Mouse (Mus musculus) heart, embryonic 12.5 days (tissue): Measurements from ENCODE around the gene Rpl39. TPM values are rescaled to one million over a fixed set of nuclear protein-coding genes. Genes with fewer than 3 reads are reported as not detected.
A peak's percentile ranks its signal among the peaks of the same experiment; 100 is the strongest.
"Not testable (repeated sequence)": the region's sequence is repeated elsewhere in the genome, so short reads cannot be mapped to it uniquely, and the experiment has no call there.

ENCODE experiments used
- ATAC-seq: fragments of 200-750 bp; cut with Nextera tagmentation; 2 replicates; pipeline ENCODE4 v1.8.0; 2017; ENCODE audit warnings: moderate TSS enrichment, moderate library complexity; ENCODE audit not compliant: insufficient number of reproducible peaks, low FRiP score
- H3K27ac ChIP-seq: fragments of 300-500 bp; sonication (generic); 2 replicates; pipeline ENCODE4 v1.5.1; 2016; ENCODE audit warnings: mild to moderate bottlenecking, moderate library complexity; ENCODE audit not compliant: poor library complexity, severe bottlenecking
- H3K27me3 ChIP-seq: fragments of 300-500 bp; sonication (generic); replicated peaks from 2 replicates; pipeline ENCODE4 v1.6.1; 2016; ENCODE audit warnings: mild to moderate bottlenecking, moderate library complexity
- H3K36me3 ChIP-seq: fragments of 300-500 bp; sonication (generic); 2 replicates; pipeline ENCODE4 v1.6.1; 2016; ENCODE audit warnings: mild to moderate bottlenecking, moderate library complexity
- H3K4me1 ChIP-seq: fragments of 300-500 bp; sonication (generic); replicated peaks from 2 replicates; pipeline ENCODE4 v1.6.1; 2016; ENCODE audit warnings: mild to moderate bottlenecking
- H3K4me2 ChIP-seq: fragments of 300-500 bp; sonication (generic); 2 replicates; pipeline ENCODE4 v1.6.1; 2016; ENCODE audit warnings: mild to moderate bottlenecking, moderate library complexity
- H3K4me3 ChIP-seq: fragments of 300-500 bp; sonication (generic); 2 replicates; pipeline ENCODE4 v1.5.1; 2016; ENCODE audit warnings: mild to moderate bottlenecking
- H3K9ac ChIP-seq: fragments of 300-500 bp; sonication (generic); 2 replicates; pipeline ENCODE4 v1.6.1; 2016; ENCODE audit warnings: mild to moderate bottlenecking, moderate library complexity
- H3K9me3 ChIP-seq: fragments of 300-500 bp; sonication (generic); replicated peaks from 2 replicates; pipeline ENCODE4 v1.6.1; 2016; ENCODE audit warnings: mild to moderate bottlenecking, moderate library complexity
- WGBS: fragments of 180-500 bp; shearing (Covaris S2); methylation state at CpG from one replicate; pipeline ENCODE4 v1.1.7; 2016; 5-methylcytosine and 5-hydroxymethylcytosine counted together
- polyA plus RNA-seq: library from polyadenylated mRNA; unstranded; fragments of >200 nt; fragmentation: Nextera tagmentation; extraction: Ambion mirVana; gene quantifications from 2 replicates; pipeline ENCODE4 v1.2.1, GENCODE M21; 2016

The Rpl39 gene
- polyA plus RNA-seq, 1 experiment from 2014 or later, result 437 TPM

DNA sequence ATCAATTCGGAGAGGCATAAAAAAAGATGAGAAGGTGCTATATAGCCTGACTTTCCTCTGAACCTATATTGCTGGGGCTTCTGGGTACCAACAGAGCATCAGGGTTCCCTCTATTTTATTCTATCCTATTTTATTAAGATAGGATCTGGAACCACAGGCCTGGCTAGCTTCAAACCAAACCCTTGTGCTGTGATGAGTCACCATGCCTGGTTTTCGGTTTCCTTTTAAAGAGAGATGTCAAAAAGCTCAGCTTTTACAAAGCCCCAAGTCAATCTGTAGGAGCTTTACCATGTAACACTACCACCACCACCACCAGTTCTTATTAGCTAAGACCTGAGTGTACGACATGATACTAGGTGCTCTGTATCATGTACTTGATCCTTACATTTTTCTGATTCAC is 13.5 kb upstream of the Rpl39 start:
- H3K27me3 ChIP-seq, result no peaks in the 10 kb centered on the region
- ATAC-seq, result no peak
- H3K36me3 ChIP-seq, result peaks cover 34% of the 10 kb centered on the region
- no peak overlapping the region for H3K9ac ChIP-seq
- no peaks in the 10 kb centered on the region for H3K9me3 ChIP-seq
- no peak overlapping the region for H3K27ac ChIP-seq
- no peak overlapping the region for H3K4me3 ChIP-seq
- WGBS, result 85% methylated on average over 3 of the region's 3 CpGs
- H3K4me1 ChIP-seq, result no peaks in the 10 kb centered on the region
- no peak overlapping the region for H3K4me2 ChIP-seq

DNA sequence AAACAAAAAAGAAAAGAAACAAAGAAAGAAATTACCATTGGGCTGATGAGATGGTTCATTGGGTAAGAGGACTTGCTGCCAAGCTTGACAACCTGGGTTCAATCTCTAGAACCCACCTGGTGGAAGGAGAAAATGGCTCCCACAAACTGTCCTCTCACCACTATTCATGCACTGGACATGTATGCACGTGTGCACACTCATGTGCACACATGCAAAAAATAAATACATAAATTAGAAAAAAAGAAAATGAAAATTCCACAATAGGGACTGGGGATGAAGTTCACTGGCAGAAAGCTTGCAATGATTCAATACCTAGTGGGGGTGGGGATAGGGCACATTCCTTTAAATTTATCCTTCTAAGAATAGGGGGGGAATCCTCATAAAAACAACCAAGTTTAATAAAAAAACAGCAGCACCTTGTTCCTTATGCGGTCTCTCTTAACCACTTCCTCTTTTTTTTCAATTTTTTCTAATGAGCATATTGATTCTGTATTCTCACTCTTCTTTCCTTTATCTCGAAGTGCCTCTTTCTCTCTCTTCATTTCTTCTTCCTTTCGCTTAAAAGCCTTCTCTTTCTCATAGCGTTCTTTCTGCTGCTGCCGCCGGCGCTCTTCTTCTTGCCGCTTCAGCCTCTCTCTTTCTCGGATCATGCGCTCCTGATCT is 10.0 kb upstream of the Rpl39 start:
- 85% methylated on average over 11 of the region's 11 CpGs for WGBS
- no peak overlapping the region for H3K4me2 ChIP-seq
- peaks cover 27% of the 10 kb centered on the region for H3K36me3 ChIP-seq
- no peak overlapping the region for H3K27ac ChIP-seq
- no peaks in the 10 kb centered on the region for H3K27me3 ChIP-seq
- H3K9me3 ChIP-seq, result no peaks in the 10 kb centered on the region
- no peaks in the 10 kb centered on the region for H3K4me1 ChIP-seq
- ATAC-seq, result no peak
- no peak overlapping the region for H3K4me3 ChIP-seq
- no peak overlapping the region for H3K9ac ChIP-seq

DNA sequence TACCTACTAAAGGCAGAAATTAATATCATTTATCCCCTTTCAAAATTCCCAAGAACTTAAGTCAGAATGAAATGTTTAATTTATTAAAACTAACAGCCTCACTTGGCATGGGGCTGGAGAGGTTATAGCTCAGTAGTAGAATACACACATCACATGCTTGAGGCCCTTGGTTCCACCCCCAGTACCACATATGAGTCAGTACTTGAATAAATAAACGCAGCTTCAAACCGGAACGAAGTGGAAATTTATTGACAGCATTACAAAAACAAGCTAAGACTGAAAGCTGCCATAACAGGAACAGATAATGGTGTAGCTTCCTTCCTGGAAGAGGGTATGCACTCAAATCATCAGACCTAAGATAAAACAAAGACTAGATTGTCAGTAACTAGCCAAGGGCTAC is 6.3 kb upstream of the Rpl39 start:
- Histone ChIP-seq H3K9ac (no peak overlapping the region), H3K4me2 (no peak overlapping the region), H3K27me3 (no peaks in the 10 kb centered on the region), H3K27ac (no peak overlapping the region), H3K4me1 (no peaks in the 10 kb centered on the region), H3K9me3 (no peaks in the 10 kb centered on the region), H3K4me3 (no peak overlapping the region), H3K36me3 (peaks cover 12% of the 10 kb centered on the region)
- WGBS, result 74% methylated on average over 3 of the region's 3 CpGs
- ATAC-seq, result no peak

DNA sequence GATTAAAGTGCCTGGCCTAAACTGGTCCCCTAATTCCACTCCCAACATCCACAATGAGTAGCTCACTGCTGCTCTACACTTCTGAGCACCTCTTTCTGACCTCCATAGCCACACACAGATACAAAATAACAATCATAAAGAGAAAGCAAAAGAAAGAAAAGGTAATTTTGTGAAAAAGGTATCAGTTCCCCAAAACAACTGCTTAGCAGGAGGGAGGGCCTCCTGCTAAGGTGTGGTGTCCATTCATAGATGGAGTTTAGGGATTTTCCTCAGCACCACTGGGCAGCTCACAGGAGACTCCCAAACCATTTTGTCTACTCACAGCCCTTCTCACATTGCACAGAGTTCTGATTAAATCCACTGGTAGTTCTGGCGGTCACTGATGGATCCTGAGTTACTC is 3.6 kb upstream of the Rpl39 start:
- no peak overlapping the region for H3K4me3 ChIP-seq
- H3K4me1 ChIP-seq, result no peaks in the 10 kb centered on the region
- no peak overlapping the region for H3K27ac ChIP-seq
- no peak for ATAC-seq
- H3K9me3 ChIP-seq, result no peaks in the 10 kb centered on the region
- no peaks in the 10 kb centered on the region for H3K27me3 ChIP-seq
- H3K4me2 ChIP-seq, result no peak overlapping the region
- H3K9ac ChIP-seq, result no peak overlapping the region
- peaks cover 4% of the 10 kb centered on the region; the same call in 1 of the 2 replicates for H3K36me3 ChIP-seq
- 76% methylated on average over 1 of the region's 1 CpGs for WGBS

DNA sequence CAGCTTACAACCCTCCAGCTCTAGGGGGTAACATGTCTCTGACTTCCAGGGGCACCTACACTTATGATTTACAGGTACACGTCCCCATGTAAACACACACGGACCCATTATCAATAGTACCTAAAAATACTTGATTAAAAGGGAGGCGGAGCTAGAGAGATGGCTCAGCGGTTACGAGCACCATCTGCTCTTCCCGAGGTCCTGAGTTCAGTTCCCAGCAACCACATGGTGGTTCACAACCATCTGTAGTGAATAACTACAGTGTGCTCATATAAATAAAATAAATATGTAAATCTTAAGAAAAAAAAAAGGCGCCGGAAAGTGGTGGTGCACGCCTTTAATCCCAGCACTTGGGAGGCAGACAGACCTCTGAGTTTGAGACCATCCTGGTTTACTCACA is 463 bp upstream of the Rpl39 start:
- H3K9me3 ChIP-seq, result no peaks in the 10 kb centered on the region
- H3K4me2 ChIP-seq, result peak overlapping the region; percentile 84
- WGBS, result 18% methylated on average over 9 of the region's 9 CpGs
- H3K4me1 ChIP-seq, result peaks cover 3% of the 10 kb centered on the region; the same call in 1 of the 2 replicates
- no peak overlapping the region for H3K9ac ChIP-seq
- ATAC-seq, result peak; percentile 26; the same call in 1 of the 2 replicates
- peak overlapping the region; percentile 66 for H3K4me3 ChIP-seq
- peak overlapping the region; percentile 85; the same call in 1 of the 2 replicates for H3K27ac ChIP-seq
- H3K27me3 ChIP-seq, result no peaks in the 10 kb centered on the region
- H3K36me3 ChIP-seq, result peaks cover 25% of the 10 kb centered on the region

DNA sequence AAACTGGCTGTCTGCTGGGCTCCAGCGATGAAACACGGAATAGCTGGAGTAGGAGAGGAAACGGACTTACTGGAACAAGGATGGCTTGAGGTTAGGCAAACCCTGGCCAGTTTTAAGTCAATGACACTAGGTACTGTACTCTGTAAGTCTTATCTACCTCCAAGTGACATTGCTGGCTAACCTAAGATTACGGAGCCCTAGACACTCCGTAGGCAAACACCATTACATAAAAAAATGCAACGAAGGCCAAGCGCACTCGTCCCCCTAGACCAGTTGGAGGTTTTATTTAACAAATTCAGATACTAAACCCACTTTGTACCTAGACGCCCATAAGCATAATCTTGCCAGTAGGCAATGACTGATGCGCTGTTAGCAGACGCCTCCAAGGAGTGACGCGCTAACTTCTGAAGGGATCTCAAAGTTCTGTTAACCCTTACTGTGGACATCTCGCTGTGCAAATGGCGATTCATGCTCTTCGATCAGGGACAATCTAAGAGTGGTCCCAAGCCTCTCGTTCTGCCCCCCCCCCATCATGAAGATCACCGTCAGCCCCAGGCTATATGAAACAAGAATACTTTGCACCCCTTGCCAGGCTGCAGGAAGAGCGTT is 780 bp downstream of the Rpl39 start:
- no peaks in the 10 kb centered on the region for H3K27me3 ChIP-seq
- H3K9me3 ChIP-seq, result no peaks in the 10 kb centered on the region
- H3K4me3 ChIP-seq, result peak overlapping the region; percentile 66
- peaks cover 3% of the 10 kb centered on the region; the same call in 1 of the 2 replicates for H3K4me1 ChIP-seq
- peak overlapping the region; percentile 84 for H3K4me2 ChIP-seq
- WGBS, result 15% methylated on average over 19 of the region's 19 CpGs
- 0 out of 2 replicates have a peak, but pooled peaks have one; percentile 9 for ATAC-seq
- peak overlapping the region; percentile 85 for H3K27ac ChIP-seq
- peak overlapping the region; percentile 86 for H3K9ac ChIP-seq
- H3K36me3 ChIP-seq, result peaks cover 25% of the 10 kb centered on the region

DNA sequence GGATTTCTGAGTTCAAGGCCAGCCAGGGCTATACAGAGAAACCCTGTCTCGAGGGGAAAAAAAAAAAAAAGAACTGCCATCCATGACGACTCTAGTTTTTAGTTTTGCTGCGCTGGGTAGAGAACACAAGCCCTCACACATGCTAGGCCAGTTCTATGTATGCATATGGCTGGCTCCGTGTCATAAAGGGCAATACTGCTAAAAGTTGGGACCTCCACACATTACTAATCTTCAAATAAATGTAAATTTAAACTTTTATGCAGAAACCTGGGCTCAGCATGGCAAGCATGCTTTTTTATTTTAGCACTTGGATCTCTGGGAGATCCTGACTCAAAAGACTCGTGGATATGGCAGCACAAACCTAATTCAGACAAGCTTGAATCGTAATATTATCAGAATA is 4.0 kb downstream of the Rpl39 start:
- Histone ChIP-seq H3K27ac (no peak overlapping the region), H3K9me3 (no peaks in the 10 kb centered on the region), H3K4me2 (no peak overlapping the region), H3K4me3 (no peak overlapping the region), H3K36me3 (peaks cover 25% of the 10 kb centered on the region), H3K9ac (no peak overlapping the region), H3K4me1 (peaks cover 3% of the 10 kb centered on the region; the same call in 1 of the 2 replicates), H3K27me3 (no peaks in the 10 kb centered on the region)
- ATAC-seq, result no peak
- 60% methylated on average over 6 of the region's 6 CpGs for WGBS

DNA sequence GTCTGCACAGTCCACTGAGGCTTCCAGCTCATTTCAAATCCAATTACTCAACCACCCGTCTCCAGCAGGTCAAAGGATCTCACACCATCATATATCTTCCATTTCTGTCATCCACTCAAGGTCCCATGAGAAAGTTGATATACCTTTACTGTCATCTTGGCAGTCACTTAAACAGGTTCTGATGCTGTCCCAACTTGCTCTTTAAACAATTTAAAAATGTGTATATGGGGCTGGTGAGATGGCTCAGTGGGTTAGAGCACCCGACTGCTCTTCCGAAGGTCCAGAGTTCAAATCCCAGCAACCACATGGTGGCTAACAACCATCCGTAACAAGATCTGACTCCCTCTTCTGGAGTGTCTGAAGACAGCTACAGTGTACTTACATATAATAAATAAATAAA is 4.9 kb downstream of the Rpl39 start:
- not testable (repeated sequence) for ATAC-seq, H3K4me3 ChIP-seq, H3K9me3 ChIP-seq, H3K4me2 ChIP-seq, H3K27me3 ChIP-seq, H3K27ac ChIP-seq, H3K9ac ChIP-seq, H3K4me1 ChIP-seq
- 69% methylated on average over 4 of the region's 4 CpGs for WGBS
- H3K36me3 ChIP-seq, result peaks cover 25% of the 10 kb centered on the region

DNA sequence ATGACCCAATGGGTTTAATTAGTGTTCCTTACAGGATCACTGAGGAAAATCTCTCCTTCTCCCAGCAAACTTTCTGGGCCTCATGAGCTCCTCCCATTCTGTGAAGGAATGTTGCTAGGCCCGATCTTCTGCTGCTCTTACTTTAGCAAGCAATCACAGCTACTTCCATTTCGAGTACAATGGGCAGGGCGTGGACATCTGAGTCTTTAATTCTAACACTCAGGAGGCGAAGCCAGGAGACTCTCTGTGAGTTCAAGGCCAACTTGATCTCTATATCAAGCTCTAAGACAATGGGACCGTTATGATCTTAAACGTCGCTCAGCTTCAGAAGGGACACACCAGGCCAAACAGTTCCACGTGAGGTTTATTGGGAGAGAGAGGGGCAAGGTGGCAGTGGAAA is 8.6 kb downstream of the Rpl39 start:
- Histone ChIP-seq H3K4me2 (no peak overlapping the region), H3K4me1 (no peaks in the 10 kb centered on the region), H3K4me3 (no peak overlapping the region), H3K27me3 (no peaks in the 10 kb centered on the region), H3K27ac (no peak overlapping the region), H3K9ac (no peak overlapping the region), H3K36me3 (peaks cover 10% of the 10 kb centered on the region), H3K9me3 (no peaks in the 10 kb centered on the region)
- ATAC-seq, result no peak
- 74% methylated on average over 8 of the region's 8 CpGs for WGBS

DNA sequence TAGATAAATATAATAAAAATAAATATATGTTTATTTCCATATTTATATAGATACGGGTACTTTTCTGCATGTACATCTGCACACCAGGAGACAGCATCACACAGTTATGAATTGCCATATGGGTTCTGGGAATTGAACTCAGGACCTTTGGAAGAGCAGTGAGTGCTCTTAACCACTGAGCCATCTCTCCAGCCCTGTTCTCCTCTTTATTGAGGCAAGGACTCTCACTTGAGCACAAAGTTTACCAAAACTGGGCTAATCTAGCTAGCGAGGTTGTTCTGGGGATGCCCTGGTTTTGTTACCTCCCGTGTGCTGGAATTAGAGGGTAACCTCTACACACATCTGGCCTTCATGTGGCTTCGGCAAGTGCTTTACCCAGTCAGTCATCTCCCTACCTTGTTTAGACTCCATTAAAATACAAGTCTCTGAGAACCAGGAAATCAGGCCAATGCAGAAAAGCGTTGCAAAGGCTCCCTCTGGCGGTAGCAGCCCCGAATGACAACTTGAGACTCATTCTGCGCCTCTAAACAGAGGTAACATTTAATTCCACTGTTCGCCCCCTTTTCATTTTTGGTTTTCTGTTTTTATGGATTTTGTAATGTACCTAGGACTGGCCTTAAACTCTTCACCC is 10.8 kb downstream of the Rpl39 start:
- H3K27me3 ChIP-seq, result no peaks in the 10 kb centered on the region
- 32% methylated on average over 9 of the region's 9 CpGs for WGBS
- H3K4me1 ChIP-seq, result no peaks in the 10 kb centered on the region
- H3K9ac ChIP-seq, result no peak overlapping the region
- no peaks in the 10 kb centered on the region for H3K36me3 ChIP-seq
- no peak overlapping the region for H3K27ac ChIP-seq
- no peak overlapping the region for H3K4me3 ChIP-seq
- no peak for ATAC-seq
- no peak overlapping the region for H3K4me2 ChIP-seq
- H3K9me3 ChIP-seq, result no peaks in the 10 kb centered on the region

DNA sequence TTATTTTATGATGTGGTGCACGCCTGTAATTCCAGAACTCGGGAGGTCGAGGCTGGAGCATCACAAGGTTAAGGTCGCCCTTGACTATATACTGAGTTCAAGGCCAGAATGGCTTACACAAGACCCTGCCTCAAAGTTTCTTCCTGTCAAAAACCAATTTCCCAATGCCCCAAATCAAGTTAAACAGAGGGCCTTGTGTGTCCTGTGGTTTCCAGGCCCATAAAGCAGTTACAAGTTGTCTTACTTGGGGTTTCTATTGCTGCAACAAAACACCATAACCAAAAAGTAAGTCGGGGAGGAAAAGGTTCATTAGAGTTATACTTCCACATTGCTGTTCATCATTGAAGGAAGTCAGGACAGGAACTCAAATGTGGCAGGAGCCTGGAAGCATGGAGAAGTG is 16.4 kb downstream of the Rpl39 start:
- Histone ChIP-seq H3K27ac (no peak overlapping the region), H3K9me3 (no peaks in the 10 kb centered on the region), H3K4me2 (no peak overlapping the region)

More for the DNA sequence above, 16.4 kb downstream of the Rpl39 start:
- no peak overlapping the region for H3K9ac ChIP-seq
- H3K36me3 ChIP-seq, result no peaks in the 10 kb centered on the region
- no peaks in the 10 kb centered on the region for H3K27me3 ChIP-seq
- 78% methylated on average over 5 of the region's 5 CpGs for WGBS
- no peaks in the 10 kb centered on the region for H3K4me1 ChIP-seq
- no peak for ATAC-seq
- H3K4me3 ChIP-seq, result no peak overlapping the region
